In the genomic region with DNA sequence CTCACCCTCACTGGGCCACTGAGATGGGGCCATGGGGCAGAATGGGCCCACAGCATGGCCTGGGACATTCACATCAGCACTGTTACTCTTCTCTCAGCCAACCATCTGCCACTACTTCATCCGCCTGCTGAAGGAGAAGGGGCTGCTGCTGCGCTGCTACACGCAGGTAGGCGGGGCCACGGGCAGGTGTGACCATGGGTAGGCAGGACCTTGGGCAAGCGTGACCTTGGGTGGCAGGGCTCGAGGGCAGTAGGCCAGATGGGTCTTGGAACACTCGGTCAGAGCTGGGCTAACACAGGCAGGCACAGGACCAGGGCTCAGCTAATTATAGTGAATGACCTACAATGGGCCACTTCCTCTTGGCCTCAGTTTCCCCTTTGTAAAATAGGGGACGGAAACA, we compare ENCODE assay signal across 35 mouse cellular contexts. TPM values are rescaled to one million over a fixed set of nuclear protein-coding genes. Genes with fewer than 3 reads are reported as not detected.
"Had no signal": no experiment of that assay in that cellular context is flagged by ENCODE, and none has a peak within 500 bp of the region (broad histone marks: within the 10 kb centered on the region; RNA-seq: fewer than 3 reads in every experiment).

No protein-coding gene starts in this region.

- ATAC-seq: inflammation-experienced regulatory T-cells, adult 6 months; intestine, embryonic 15.5 days; intestine, postnatal 0 days; liver, embryonic 12.5 days had no signal

- H3K9me3 ChIP-seq: heart, embryonic 10.5 days; heart, embryonic 12.5 days; hindbrain, embryonic 10.5 days; hindbrain, embryonic 12.5 days; hindbrain, embryonic 15.5 days; intestine, embryonic 15.5 days; limb, embryonic 13.5 days; limb, embryonic 15.5 days; liver, embryonic 12.5 days had no signal

- H3K9ac ChIP-seq: heart, embryonic 12.5 days; hindbrain, embryonic 12.5 days; hindbrain, embryonic 15.5 days; intestine, embryonic 15.5 days; limb, embryonic 13.5 days; limb, embryonic 15.5 days; liver, embryonic 12.5 days; liver, embryonic 14.5 days had no signal

- H3K36me3 ChIP-seq: intestine, embryonic 15.5 days had no signal

- H3K27ac ChIP-seq: heart, embryonic 10.5 days; hindbrain, embryonic 10.5 days; hindbrain, embryonic 12.5 days; hindbrain, embryonic 15.5 days; intestine, embryonic 15.5 days; layer of hippocampus, adult 2 months; limb, embryonic 13.5 days; limb, embryonic 15.5 days; liver, embryonic 12.5 days; liver, embryonic 14.5 days had no signal

- DNase-seq: gastrocnemius, postnatal 25 days; heart, postnatal 4 days; kidney, adult 18-20 months; kidney, adult 8-10 months; kidney, postnatal 10 days; kidney, postnatal 25 days; kidney, postnatal 4 days; layer of hippocampus, postnatal 36 days; left cerebral cortex, postnatal 4 days had no signal

- H3K4me3 ChIP-seq: heart, embryonic 10.5 days; heart, embryonic 12.5 days; hindbrain, embryonic 10.5 days; hindbrain, embryonic 12.5 days; hindbrain, embryonic 15.5 days; intestine, embryonic 15.5 days; layer of hippocampus, adult 2 months; limb, embryonic 13.5 days; limb, embryonic 15.5 days; liver, embryonic 12.5 days had no signal

- H3K27me3 ChIP-seq: heart, embryonic 12.5 days; hindbrain, embryonic 12.5 days; hindbrain, embryonic 15.5 days; intestine, embryonic 15.5 days; limb, embryonic 13.5 days; limb, embryonic 15.5 days; liver, embryonic 12.5 days had no signal

- H3K4me2 ChIP-seq: heart, embryonic 12.5 days; hindbrain, embryonic 12.5 days; hindbrain, embryonic 15.5 days; intestine, embryonic 15.5 days; limb, embryonic 13.5 days; limb, embryonic 15.5 days; liver, embryonic 12.5 days had no signal

RNA-seq across cellular contexts. Expression of a gene that starts 22.9 kb away (rescaled TPM):
- total RNA-seq: gastrocnemius, adult 8-10 months; gastrocnemius, postnatal 25 days; gastrocnemius, postnatal 4 days; granulocyte monocyte progenitor cell, adult 5-6 weeks; heart, adult 18-20 months; heart, adult 8-10 months; heart, postnatal 10 days; heart, postnatal 25 days; heart, postnatal 4 days had no signal
- polyA plus RNA-seq: heart, embryonic 10.5 days; heart, embryonic 12.5 days; heart, embryonic 14.5 days; heart, embryonic 16.5 days; inflammation-experienced regulatory T-cells, adult 6 months; intestine, embryonic 15.5 days; intestine, postnatal 0 days; kidney, embryonic 14.5 days; kidney, embryonic 16.5 days; limb, embryonic 11.5 days; limb, embryonic 13.5 days; liver, embryonic 12.5 days; liver, embryonic 14.5 days; liver, embryonic 16.5 days had no signal
